Mouse (Mus musculus): Measurements from ENCODE around the gene Cyp2w1. TPM values are rescaled to one million over a fixed set of nuclear protein-coding genes. Genes with fewer than 3 reads are reported as not detected.

The Cyp2w1 gene
- total and polyA plus RNA-seq, 2 experiments from 2014 or later = not detected

GRCm38 (mm10) chr5:139351628-139352027, 789 bp upstream of the Cyp2w1 start:
- DNase-seq = no peak
- H3K4me1 ChIP-seq (ENCODE audit: insufficient read depth) = no peaks in the 10 kb centered on the region
- H3K27ac ChIP-seq (ENCODE audit: low read depth, low read length) = no peak overlapping the region
- H3K4me2 ChIP-seq (ENCODE audit: low read depth) = no peak overlapping the region
- no peaks in the 10 kb centered on the region for H3K27me3 ChIP-seq (ENCODE audit: insufficient read depth, low read length)
- no peak overlapping the region for H3K9ac ChIP-seq
- no peak for ATAC-seq
- no peak overlapping the region for H3K4me3 ChIP-seq (ENCODE audit: low read depth, low read length)
- TF ChIP-seq CTCF (IDR thresholded peaks at IDR 0.05; ENCODE audit: low read depth) = no peak
- H3K9me3 ChIP-seq (ENCODE audit: low read length) = no peaks in the 10 kb centered on the region
- WGBS = 23% methylated on average over 8 of the region's 8 CpGs
- no peaks in the 10 kb centered on the region for H3K36me3 ChIP-seq (ENCODE audit: insufficient read depth)

- Histone ChIP-seq H3K36me3 (ENCODE audit: insufficient read depth) (no peaks in the 10 kb centered on the region), H3K9ac (no peak overlapping the region), H3K4me2 (ENCODE audit: low read depth) (no peak overlapping the region), H3K4me3 (ENCODE audit: low read depth, low read length) (no peak overlapping the region), H3K9me3 (ENCODE audit: low read length) (no peaks in the 10 kb centered on the region), H3K27me3 (ENCODE audit: insufficient read depth, low read length) (no peaks in the 10 kb centered on the region), H3K27ac (ENCODE audit: low read depth, low read length) (no peak overlapping the region), H3K4me1 (ENCODE audit: insufficient read depth) (no peaks in the 10 kb centered on the region)
- ATAC-seq = no peak
- DNase-seq = no peak
- TF ChIP-seq CTCF (IDR thresholded peaks at IDR 0.05; ENCODE audit: low read depth) = peak; percentile 39
- WGBS = 61% methylated on average over 10 of the region's 10 CpGs
These were observed 1.1 kb downstream of the Cyp2w1 start for GRCm38 (mm10) chr5:139353496-139353895.

DNA sequence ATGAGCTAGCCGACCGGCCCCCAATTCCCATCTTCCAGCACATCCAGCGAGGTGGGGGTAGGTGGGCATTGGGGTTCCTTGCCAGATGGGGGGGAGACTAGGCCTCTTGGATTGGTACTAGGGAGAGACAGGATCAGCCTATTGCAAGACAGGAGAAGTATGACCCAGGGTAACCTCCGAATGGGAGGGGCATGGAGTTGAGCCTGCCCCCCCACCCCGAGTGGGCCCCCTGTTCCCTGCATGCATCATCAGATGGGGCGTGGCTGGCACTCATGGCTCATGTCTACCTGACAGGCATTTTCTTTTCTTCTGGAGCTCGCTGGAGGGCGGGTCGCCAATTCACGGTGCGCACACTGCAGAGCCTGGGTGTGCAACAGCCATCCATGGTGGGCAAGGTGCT, 1.5 kb downstream of the Cyp2w1 start:
- WGBS = 92% methylated on average over 11 of the region's 11 CpGs
- Histone ChIP-seq H3K4me3 (ENCODE audit: low read depth, low read length) (no peak overlapping the region), H3K27me3 (ENCODE audit: insufficient read depth, low read length) (no peaks in the 10 kb centered on the region), H3K9me3 (ENCODE audit: low read length) (no peaks in the 10 kb centered on the region), H3K9ac (no peak overlapping the region), H3K4me1 (ENCODE audit: insufficient read depth) (no peaks in the 10 kb centered on the region), H3K4me2 (ENCODE audit: low read depth) (no peak overlapping the region), H3K27ac (ENCODE audit: low read depth, low read length) (no peak overlapping the region), H3K36me3 (ENCODE audit: insufficient read depth) (no peaks in the 10 kb centered on the region)
- ATAC-seq (no peak), DNase-seq (no peak)
- no peak for TF ChIP-seq CTCF (IDR thresholded peaks at IDR 0.05; ENCODE audit: low read depth)

DNA sequence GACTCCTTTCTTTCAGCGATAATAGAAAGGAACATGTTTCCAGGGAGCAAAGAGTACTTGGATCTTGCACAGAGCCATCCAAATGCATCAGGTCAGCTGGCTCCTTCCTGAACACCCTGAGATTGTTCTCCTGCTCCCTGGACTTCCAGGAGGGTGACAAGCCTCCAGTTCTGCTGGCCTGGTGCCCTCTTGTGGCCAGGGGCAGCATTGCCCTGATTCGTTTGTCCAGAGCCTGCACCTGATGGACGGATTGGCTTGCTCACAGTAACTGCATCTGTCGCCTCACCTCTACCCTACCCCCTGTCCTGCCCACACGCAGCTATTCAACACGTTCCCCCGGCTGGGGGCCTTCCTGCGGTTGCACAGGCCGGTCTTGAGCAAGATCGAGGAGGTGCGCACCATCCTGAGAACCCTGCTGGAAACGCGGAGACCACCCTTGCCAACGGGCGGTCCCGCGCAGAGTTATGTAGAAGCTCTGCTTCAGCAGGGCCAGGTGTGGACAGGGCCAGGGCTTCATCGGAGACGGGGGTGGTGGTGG, 2.9 kb downstream of the Cyp2w1 start:
- TF ChIP-seq CTCF (IDR thresholded peaks at IDR 0.05; ENCODE audit: low read depth) = peak; percentile 90
- no peak overlapping the region for H3K4me2 ChIP-seq (ENCODE audit: low read depth)
- WGBS = 36% methylated on average over 19 of the region's 19 CpGs
- H3K27ac ChIP-seq (ENCODE audit: low read depth, low read length) = no peak overlapping the region
- no peaks in the 10 kb centered on the region for H3K4me1 ChIP-seq (ENCODE audit: insufficient read depth)
- ATAC-seq (peak; percentile 12; the same call in 1 of the 2 replicates), DNase-seq (peak; percentile 67)
- H3K9me3 ChIP-seq (ENCODE audit: low read length) = no peaks in the 10 kb centered on the region
- H3K36me3 ChIP-seq (ENCODE audit: insufficient read depth) = no peaks in the 10 kb centered on the region
- no peak overlapping the region for H3K9ac ChIP-seq
- no peaks in the 10 kb centered on the region for H3K27me3 ChIP-seq (ENCODE audit: insufficient read depth, low read length)
- no peak overlapping the region for H3K4me3 ChIP-seq (ENCODE audit: low read depth, low read length)

- TF ChIP-seq CTCF (IDR thresholded peaks at IDR 0.05; ENCODE audit: low read depth) = peak; percentile 70
- peaks cover 14% of the 10 kb centered on the region for H3K36me3 ChIP-seq (ENCODE audit: insufficient read depth)
These were observed 6.2 kb downstream of the Cyp2w1 start for GRCm38 (mm10) chr5:139358653-139359052.

DNA sequence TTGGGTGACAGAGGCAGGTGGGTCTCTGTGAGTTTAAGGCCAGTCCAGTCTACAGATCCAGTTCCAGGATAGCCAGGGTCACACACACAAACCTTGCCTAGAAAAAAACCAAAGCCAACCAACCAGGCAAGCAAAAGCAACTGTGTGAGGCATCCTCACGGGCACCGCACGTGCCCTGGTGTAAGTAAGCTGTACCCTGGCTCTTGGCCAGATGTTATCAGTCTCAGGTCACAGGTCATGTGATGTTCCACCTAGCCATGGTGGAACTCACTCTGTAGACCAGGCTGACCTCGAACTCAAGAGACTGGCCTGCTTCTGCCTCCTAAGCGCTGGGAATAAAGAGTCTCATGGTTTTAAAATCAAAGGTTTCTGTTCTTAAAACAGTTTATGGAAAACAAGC, 6.8 kb downstream of the Cyp2w1 start:
- 90% methylated on average over 5 of the region's 5 CpGs for WGBS
- H3K36me3 ChIP-seq (ENCODE audit: insufficient read depth) = peaks cover 16% of the 10 kb centered on the region

More at GRCm38 (mm10) chr5:139358653-139359052, 6.2 kb downstream of the Cyp2w1 start:
- no peak overlapping the region for H3K9ac ChIP-seq
- H3K4me2 ChIP-seq (ENCODE audit: low read depth) = no peak overlapping the region
- WGBS = 77% methylated on average over 2 of the region's 2 CpGs
- H3K27me3 ChIP-seq (ENCODE audit: insufficient read depth, low read length) = no peaks in the 10 kb centered on the region
- H3K4me3 ChIP-seq (ENCODE audit: low read depth, low read length) = no peak overlapping the region
- no peak for DNase-seq
- no peaks in the 10 kb centered on the region for H3K4me1 ChIP-seq (ENCODE audit: insufficient read depth)
- no peaks in the 10 kb centered on the region for H3K9me3 ChIP-seq (ENCODE audit: low read length)
- H3K27ac ChIP-seq (ENCODE audit: low read depth, low read length) = no peak overlapping the region
- peak; percentile 45; the same call in 1 of the 2 replicates for ATAC-seq

GRCm38 (mm10) chr5:139363858-139364257, 11.4 kb downstream of the Cyp2w1 start:
- 0 out of 2 replicates have a peak overlapping the region, but pooled peaks have one; percentile 28 for H3K9ac ChIP-seq
- no peaks in the 10 kb centered on the region for H3K27me3 ChIP-seq (ENCODE audit: insufficient read depth, low read length)
- no peak for DNase-seq
- no peak overlapping the region for H3K4me3 ChIP-seq (ENCODE audit: low read depth, low read length)
- H3K9me3 ChIP-seq (ENCODE audit: low read length) = no peaks in the 10 kb centered on the region
- no peak for ATAC-seq
- H3K27ac ChIP-seq (ENCODE audit: low read depth, low read length) = no peak overlapping the region
- H3K4me2 ChIP-seq (ENCODE audit: low read depth) = no peak overlapping the region
- H3K4me1 ChIP-seq (ENCODE audit: insufficient read depth) = no peaks in the 10 kb centered on the region
- 51% methylated on average over 7 of the region's 7 CpGs for WGBS
- no peak for TF ChIP-seq CTCF (IDR thresholded peaks at IDR 0.05; ENCODE audit: low read depth)
- H3K36me3 ChIP-seq (ENCODE audit: insufficient read depth) = peaks cover 16% of the 10 kb centered on the region

More for the DNA sequence above, 6.8 kb downstream of the Cyp2w1 start:
- Histone ChIP-seq H3K27ac (ENCODE audit: low read depth, low read length) (no peak overlapping the region), H3K4me2 (ENCODE audit: low read depth) (no peak overlapping the region), H3K4me3 (ENCODE audit: low read depth, low read length) (no peak overlapping the region), H3K9me3 (ENCODE audit: low read length) (no peaks in the 10 kb centered on the region), H3K4me1 (ENCODE audit: insufficient read depth) (no peaks in the 10 kb centered on the region), H3K9ac (no peak overlapping the region), H3K27me3 (ENCODE audit: insufficient read depth, low read length) (no peaks in the 10 kb centered on the region)
- no peak for DNase-seq
- no peak for TF ChIP-seq CTCF (IDR thresholded peaks at IDR 0.05; ENCODE audit: low read depth)
- no peak for ATAC-seq
